Mouse (Mus musculus): ENCODE data around the gene Pla2g10. TPM values are rescaled to one million over a fixed set of nuclear protein-coding genes. Genes with fewer than 3 reads are reported as not detected.
A peak's percentile ranks its signal among the peaks of the same experiment; 100 is the strongest.
"Not testable (repeated sequence)": the region's sequence is repeated elsewhere in the genome, so short reads cannot be mapped to it uniquely, and the experiment has no call there.

Gene Pla2g10
- not detected for total RNA-seq (2021)

DNA sequence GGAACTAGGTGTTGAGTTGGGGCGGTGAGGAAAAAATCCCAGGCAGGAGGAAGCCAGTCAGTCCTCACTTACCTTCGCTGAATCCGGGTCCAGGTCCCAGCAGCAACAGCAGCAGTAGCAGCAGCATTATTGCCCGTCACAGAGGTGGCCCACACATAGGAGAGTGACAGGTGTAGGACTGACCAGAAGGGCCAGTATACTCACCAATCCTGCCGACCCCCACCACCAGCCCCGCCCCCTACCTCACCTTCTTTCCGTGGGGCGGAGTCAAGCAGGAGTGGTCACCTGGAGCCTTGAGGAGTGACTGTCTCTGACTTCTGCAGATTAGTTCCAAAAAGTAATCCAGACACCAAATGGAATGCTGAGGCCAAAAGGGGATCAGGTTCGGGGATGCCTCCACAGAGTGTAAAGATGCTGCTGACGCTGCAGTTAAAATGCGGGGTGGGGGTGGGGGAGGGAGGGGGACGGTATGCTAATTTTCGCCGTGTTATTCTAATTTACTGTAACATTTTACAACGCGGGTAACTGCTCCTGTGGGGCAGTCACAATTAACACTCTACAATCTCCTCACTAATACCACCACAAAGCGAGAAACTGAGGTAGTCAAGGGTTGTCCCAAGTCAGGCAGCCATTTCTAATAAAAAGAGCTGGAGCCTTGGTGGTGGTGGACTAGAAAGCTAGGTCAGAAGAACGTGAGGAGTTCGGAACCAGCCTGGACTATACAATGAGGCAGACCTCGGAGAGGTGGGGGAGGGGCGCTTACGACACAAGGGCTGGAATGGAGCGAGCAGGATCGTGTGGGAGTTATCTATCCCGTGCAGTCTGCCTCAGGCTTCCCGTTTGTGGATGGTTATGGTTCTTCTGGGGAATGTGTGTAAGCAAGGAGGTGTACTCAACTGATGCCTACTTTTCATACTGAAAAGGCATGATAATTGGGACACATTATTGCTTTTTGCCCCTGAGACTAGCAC lies at the start of gene Pla2g10:
Pla2g10 (minus strand) TSS at position 699 of the 971 bp plus-strand sequence.
- no peak for DNase-seq (ENCODE audit: extremely low spot score in 1 of 2, low spot score in 1 of 2)

DNA sequence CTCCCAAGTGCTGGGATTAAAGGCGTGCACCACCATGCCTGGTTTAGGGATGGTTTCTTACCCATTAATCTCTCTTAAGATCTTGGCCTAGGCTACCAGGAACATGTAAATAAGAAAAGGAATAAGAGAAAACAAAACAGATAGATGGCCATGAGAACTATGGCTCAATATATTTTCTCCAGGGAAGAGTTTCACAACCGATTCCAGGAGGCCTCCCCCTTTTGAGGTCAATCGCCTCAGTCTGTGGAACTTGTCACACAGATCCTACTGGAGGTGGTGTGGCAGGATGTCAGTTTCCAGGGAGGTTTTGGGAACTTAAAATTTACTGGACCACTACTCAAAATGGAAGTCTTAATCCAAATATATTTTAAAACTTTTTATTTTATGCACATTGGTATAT lies 43.9 kb upstream of the Pla2g10 start:
- not testable (repeated sequence) for DNase-seq (ENCODE audit: extremely low spot score in 1 of 2, low spot score in 1 of 2)

DNA sequence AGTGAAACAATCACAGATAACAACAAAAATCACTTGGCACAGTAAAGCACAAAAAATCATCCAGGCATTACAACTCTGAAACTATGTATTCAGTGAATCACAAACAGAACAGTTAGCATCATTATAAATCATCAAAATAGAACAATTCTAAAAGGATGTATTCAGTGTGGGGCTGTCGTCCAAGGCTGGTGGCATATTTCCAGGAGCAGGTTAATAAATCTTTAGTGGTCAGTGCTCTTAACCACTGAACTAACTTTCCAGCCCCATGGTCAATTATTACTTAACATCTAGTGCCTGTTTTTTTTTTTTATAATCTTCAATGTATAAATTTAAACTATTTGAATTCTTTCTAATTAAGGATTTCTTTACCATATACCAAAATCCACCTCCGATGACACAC lies 43.2 kb upstream of the Pla2g10 start:
- DNase-seq (ENCODE audit: extremely low spot score in 1 of 2, low spot score in 1 of 2) = not testable (repeated sequence)

DNA sequence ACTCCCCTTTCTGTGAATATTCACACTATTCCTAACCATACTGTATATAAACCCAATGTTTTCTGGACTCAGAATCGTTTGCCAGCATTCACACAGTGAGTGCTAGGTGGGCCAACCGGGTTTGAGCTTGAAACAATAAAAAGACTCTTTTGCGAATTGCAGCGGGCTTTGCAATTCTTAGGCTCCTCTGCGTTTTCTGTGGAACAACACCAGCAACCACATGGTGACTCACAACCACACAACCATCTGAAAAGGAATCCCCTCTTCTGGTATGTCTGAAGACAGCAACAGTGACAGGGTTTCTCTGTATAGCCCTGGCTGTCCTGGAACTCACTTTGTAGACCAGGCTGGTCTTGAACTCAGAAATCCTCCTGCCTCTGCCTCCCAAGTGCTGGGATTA lies 41.3 kb upstream of the Pla2g10 start:
- not testable (repeated sequence) for DNase-seq (ENCODE audit: extremely low spot score in 1 of 2, low spot score in 1 of 2)

DNA sequence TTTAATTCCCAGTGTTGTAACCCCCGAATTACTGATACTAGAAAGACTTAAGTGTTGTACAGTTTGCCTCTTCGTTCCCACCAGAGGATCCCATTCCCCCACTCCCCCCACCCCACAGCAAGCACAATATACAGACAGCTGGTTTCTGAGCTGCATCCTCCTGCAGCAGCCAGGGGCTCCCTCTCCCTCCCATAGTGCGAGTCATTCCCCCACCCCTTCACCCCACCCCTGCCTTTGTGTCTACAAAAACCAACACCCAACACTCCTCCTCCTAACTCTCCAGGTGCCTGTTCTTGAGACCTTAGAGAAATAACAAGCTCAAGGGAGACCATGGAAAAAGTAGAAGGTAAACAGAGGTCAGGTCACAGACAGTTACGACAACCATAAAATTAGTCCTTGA lies 40.8 kb upstream of the Pla2g10 start:
- not testable (repeated sequence) for DNase-seq (ENCODE audit: extremely low spot score in 1 of 2, low spot score in 1 of 2)

DNA sequence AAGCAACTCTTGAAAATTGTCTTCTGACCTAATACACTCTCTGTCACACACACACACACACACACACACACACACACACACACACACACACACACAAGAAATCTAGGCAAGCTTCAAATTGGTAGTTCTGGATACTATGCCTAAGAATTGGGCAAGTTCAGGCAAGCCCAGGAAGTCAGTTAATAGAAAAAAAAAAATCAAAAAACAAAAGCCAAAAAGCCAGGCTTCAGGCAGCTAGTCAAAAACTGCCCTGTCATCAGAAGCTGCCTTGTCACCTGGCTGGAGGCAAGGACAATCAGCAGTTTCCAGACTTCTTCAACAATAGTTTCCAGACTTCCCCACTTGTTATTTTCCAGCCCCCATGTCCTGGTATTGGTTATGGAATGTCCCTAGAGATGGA lies 35.6 kb upstream of the Pla2g10 start:
- no peak for DNase-seq (ENCODE audit: extremely low spot score in 1 of 2, low spot score in 1 of 2)

DNA sequence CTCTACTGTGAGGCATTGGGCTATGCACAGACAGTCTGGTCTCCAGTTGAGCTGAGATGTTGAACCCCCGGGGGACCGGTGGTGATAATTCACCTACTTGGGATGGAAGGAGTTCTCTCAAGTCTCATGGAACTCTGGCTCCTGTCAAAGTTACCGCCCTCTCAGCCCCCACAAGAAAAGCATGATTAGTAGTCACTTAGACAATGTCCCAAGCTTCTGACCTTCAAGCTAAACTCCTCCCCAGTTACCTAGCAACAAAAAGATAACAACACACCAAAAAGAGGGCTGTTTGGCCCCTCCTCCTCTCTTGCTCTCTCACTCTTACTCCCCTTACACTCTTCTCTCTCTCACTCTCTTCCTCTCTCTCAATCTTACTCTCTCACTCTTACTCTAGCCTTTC lies 33.7 kb upstream of the Pla2g10 start:
- no peak for DNase-seq (ENCODE audit: extremely low spot score in 1 of 2, low spot score in 1 of 2)

DNA sequence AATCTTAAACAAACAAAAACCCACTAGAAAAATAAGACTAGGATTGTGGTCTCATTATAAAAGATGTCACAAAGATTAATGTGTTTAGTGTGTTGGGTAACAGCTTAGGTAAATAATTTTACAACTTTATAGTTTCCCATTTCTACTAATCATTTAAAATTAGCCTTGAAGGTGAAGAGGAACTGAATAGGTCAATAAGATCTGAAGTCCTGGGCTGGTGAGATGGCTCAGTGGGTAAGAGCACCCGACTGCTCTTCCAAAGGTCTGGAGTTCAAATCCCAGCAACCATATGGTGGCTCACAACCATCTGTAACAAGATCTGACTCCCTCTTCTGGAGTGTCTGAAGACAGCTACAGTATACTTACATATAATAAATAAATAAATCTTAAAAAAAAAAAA lies 32.0 kb upstream of the Pla2g10 start:
- not testable (repeated sequence) for DNase-seq (ENCODE audit: extremely low spot score in 1 of 2, low spot score in 1 of 2)

DNA sequence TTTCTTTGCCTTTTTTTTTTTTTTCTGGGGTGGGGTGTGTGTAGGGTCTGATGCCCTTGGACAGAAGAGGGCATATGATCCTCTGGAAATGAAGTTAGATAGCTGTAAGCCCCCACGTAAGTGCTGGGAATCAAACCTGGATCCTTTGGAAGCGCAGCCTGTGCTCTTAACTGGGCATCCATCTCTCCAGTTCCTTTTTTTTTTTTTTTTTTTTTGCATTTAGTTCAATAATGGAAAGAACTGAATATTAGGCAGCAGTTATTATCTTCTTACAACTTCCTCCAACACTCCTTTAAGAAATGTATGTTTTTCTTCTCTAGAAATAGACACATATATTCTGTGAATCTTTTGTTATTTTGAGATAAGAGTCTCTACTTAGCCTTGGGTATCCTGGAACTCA lies 27.0 kb upstream of the Pla2g10 start:
- DNase-seq (ENCODE audit: extremely low spot score in 1 of 2, low spot score in 1 of 2) = no peak

DNA sequence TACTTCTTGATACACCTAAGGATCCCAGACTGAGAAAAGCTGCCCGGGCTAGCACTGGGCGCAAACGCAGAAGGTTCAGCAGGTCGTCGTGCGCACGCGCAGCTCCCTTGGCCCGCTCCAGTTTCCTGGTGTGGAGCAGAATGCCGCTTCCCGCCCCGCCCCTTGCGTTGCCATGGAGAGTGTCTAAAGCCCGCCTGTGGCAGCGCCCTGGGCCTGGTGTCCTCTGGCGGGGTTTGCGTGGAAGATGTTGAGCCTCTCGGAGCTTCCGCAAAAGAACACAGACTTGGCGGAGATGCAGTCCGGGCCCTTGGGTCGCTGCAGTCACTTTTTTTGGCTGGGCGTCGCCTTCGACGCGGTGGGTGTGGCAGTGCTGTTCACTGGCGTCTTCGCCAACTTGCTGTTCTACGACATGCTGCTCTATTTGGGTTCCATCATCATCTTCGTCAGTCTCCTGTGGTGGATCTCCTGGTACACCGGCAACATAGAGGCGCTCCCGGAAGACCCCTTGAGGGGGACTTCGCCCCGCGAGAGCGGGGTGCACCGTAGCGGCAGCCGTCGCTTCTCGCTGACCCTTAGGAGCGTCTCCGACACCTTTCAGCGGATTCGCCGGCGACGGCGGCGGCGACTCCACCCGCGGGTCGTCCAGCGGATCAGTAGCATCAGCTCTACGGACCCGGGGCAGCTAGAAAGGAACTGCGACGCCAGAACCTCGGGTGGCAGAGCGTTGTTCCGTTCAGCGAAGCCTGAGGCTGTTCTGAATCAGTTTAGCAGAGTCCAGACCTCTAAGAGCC lies 23.8 kb upstream of the Pla2g10 start:
- DNase-seq (ENCODE audit: extremely low spot score in 1 of 2, low spot score in 1 of 2) = peak; percentile 85 to 90

DNA sequence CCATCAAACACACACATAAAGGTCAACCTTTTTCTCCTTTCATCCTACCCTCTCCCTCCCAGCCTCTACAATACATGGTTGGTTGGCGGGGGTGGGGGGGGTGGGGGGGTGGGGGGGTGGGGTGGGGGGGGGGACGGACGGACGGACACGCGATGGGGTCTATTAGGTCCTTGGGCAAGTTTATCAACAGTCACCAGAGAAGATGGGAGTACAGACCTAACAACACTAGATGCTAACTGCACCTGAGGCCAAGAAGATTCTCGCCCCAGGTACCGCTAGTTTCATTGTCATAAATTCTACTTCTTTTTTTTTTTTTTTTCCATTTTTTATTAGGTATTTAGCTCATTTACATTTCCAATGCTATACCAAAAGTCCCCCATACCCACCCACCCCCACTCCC lies 23.2 kb upstream of the Pla2g10 start:
- no peak for DNase-seq (ENCODE audit: extremely low spot score in 1 of 2, low spot score in 1 of 2)

DNA sequence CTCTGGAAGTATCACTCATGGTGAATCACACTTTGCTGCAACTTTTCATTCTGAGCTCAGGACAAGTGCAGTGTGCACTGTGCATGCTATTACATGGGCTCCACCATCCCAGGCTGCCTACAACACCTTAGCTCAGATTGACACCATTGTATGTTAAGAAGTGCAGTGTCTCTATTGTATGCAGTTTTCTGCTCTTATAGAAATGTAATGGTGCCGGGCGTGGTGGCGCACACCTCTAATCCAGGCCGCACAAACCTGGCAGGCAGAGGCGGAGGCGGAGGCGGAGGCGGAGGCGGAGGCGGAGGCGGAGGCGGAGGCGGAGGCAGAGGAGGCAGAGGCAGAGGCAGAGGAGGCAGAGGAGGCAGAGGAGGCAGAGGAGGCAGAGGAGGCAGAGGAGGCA lies 19.8 kb upstream of the Pla2g10 start:
- DNase-seq (ENCODE audit: extremely low spot score in 1 of 2, low spot score in 1 of 2) = no peak

DNA sequence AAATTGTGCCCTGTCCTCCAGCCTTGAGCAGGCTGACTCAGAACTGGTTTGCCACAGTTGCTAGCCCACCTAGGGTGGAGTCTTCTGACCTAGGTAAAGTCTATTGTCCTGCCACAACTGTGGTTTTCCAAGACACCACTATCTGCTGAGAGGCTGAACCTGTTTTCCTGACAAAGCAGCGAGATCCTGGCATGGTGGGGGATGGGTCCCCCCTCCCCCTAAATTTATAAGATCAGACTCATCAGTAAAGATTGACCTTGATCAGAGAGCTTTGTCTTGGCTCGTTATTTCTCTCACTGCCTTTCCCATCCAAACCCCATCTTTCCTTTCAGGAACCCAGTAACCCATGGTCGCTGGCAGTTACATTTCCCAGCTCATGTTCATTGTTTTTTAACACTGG lies 19.2 kb upstream of the Pla2g10 start:
- DNase-seq (ENCODE audit: extremely low spot score in 1 of 2, low spot score in 1 of 2) = no peak

DNA sequence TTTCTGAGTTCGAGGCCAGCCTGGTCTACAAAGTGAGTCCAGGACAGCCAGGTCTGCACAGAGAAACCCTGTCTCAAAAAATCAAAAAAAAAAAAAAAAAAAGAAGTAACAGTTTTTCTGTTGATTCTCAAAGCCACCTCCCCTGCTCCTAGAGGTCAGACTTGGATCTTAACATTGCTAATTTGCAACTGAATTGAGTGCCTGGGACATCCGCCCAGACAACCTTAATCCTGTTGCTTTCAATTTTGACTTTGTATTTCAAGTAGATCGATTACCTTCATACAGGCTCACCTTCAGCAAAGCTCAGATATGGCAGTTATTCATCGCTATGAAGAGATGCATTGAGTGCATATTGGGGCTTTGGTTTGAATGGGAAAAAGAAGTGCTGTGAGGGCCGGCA lies 18.5 kb upstream of the Pla2g10 start:
- DNase-seq (ENCODE audit: extremely low spot score in 1 of 2, low spot score in 1 of 2) = no peak

DNA sequence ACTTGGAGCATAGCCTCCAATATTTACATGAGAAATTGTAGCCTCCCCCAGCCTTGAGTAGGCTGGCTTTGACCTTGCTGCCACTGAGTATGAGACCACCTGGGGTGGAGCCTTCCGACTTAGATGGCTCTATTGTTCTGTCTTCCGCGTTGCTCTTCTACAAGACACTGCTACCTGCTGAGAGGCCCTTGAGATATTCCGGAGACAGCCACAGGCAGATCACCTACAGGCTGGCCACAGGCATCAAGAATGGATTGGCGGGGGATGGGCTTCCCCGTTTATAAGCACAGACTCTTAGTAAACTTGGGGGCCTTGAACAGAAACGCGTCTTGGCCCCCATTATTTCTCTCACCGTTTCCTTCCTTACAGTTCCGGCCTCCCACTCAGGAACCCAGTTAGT lies 18.0 kb upstream of the Pla2g10 start:
- not testable (repeated sequence) for DNase-seq (ENCODE audit: extremely low spot score in 1 of 2, low spot score in 1 of 2)

DNA sequence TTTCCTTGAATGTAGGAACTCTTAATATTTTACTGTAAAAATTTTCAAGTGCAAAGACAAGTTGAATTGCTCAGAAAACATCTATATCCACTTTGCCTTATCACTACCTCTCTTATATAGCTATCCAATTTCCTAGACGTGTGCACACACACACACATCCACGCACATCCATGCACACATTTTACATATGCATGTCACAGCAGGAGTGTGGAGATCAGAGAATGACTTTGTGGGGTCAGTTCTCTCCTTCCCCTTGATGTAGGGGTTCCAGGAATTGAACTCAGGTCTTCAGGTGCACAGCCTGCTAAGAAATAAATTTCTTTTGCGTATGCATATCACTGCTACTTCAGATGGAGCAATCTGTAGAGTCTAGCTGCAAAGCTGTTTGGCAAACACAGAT lies 17.3 kb upstream of the Pla2g10 start:
- no peak for DNase-seq (ENCODE audit: extremely low spot score in 1 of 2, low spot score in 1 of 2)

DNA sequence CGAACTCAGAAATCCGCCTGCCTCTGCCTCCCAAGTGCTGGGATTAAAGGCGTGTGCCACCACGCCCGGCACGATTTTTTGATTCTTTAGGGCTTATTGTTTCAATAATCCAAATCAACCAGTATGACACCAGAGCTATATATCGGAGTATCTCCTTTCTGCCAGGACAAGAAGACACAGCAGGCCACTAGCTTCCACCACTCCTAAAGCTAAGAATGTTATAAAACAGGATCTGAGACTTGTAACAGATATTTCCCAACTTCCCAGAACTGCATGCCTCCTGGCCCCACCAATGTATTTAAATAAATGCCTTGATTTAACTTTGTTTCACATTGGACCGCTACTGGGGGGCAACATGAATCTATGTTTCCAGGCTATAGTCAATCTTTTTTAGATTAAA lies 16.9 kb upstream of the Pla2g10 start:
- no peak for DNase-seq (ENCODE audit: extremely low spot score in 1 of 2, low spot score in 1 of 2)

DNA sequence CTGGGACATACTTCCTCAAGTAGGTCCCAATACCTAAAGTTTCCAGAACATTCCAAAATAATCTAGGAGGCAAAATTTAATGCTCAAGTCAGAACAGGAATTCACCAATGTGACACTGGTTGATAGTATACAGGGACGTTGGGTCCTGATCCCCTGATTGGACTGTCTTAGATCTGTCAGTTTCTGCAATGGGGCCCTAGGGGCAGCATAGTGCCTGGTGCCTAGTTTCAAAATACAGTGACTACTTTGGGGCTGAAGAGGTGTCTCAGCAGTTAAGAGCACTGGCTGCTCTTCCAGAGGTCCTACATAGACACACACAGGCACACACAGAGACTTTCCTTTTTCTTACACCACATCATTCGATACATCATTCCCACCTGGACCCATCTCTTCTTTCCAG lies 10.1 kb upstream of the Pla2g10 start:
- DNase-seq (ENCODE audit: extremely low spot score in 1 of 2, low spot score in 1 of 2) = no peak

DNA sequence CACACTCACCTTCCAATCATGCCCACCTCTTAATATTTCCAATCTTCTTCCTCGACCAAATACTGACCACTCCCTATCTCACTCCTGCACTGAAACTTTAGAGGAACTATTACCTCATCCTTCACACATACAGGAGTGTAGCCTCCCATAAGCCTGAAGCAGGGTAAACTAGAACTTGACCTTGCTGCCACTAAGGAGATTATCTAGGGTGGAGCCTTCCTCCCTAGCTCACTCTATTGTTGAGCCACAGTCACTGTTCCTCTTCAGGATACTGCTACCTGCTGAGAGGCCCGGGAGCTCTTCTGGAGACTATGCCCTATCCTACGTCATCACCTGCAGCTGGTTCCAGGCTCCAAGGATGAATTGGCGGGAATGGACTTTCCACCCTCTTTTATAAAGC lies 8.3 kb upstream of the Pla2g10 start:
- not testable (repeated sequence) for DNase-seq (ENCODE audit: extremely low spot score in 1 of 2, low spot score in 1 of 2)

DNA sequence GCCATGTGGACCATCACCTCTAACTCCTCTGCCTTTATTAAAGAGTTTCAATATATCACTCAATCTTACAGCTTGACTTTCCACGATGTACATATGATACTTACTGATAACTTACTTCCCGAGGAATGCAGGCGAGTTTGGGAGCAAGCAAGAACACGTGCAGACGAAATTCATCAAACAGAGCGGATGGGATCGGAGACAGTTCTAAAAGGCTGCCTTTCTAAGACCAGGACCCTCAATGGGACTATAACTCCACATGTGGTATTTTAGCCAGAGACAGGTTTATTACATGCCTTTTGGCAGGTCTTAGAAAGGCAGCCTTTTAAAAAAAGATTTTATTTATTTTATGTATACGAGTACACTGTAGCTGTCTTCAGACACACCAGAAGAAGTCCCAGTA lies 5.2 kb upstream of the Pla2g10 start:
- no peak for DNase-seq (ENCODE audit: extremely low spot score in 1 of 2, low spot score in 1 of 2)

DNA sequence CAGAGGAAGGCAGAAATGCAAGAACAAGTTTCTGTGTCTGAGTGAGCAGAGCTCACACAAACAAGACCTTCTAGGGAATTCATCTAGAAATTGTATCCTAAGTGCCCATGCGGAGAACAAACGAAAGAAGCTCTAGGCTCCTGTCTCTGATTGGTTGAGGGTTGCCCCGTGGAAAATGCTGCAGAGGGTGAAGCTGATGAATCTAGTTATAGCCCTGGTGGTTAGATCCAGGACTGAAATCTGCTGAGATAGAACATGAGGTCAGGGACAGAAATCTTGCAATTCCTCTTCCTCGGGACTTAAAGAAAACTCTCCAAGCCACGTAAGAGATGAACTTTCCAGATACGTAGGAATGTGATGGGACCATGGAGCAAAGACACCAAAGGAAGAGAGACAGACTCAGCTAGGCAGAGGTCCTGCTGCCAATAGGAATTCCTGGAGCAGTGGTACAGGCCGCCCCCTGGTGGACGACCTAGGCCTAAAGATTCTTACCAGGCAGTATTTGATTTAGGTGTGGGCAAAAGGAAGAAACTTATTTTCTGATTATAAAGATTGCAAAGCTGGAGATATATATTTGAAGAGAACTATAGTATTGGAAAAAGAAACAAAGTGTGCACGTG lies 2.8 kb upstream of the Pla2g10 start:
- peak; percentile 69 to 92 for DNase-seq (ENCODE audit: extremely low spot score in 1 of 2, low spot score in 1 of 2)
